Mouse (Mus musculus): ENCODE results near the gene Gpatch8.
"Not testable (repeated sequence)": the region's sequence is repeated elsewhere in the genome, so short reads cannot be mapped to it uniquely, and the experiment has no call there.

Gpatch8 gene

GRCm38 (mm10) chr11:102579165-102580033 is 23.2 kb upstream of the Gpatch8 start, which contains the start of gene Gm11627:
Gene Gm11627, minus strand, starts transcription at chr11:102579461.
- Histone ChIP-seq H3K36me3 (ENCODE audit: control insufficient read depth, insufficient read depth, low read length, poor library complexity, severe bottlenecking) (no peaks in the 10 kb centered on the region), H3K27me3 (ENCODE audit: control insufficient read depth, insufficient read depth, low read length, poor library complexity, severe bottlenecking) (peaks cover 3% of the 10 kb centered on the region; the same call in 1 of the 2 replicates)
- no peak for DNase-seq (ENCODE audit: low read depth, low spot score)

GRCm38 (mm10) chr11:102578341-102579118 is 22.3 kb upstream of the Gpatch8 start:
- peak; percentile 80 for DNase-seq (ENCODE audit: low read depth, low spot score)
- H3K27me3 ChIP-seq (ENCODE audit: control insufficient read depth, insufficient read depth, low read length, poor library complexity, severe bottlenecking): peaks cover 3% of the 10 kb centered on the region; the same call in 1 of the 2 replicates
- H3K36me3 ChIP-seq (ENCODE audit: control insufficient read depth, insufficient read depth, low read length, poor library complexity, severe bottlenecking): no peaks in the 10 kb centered on the region

GRCm38 (mm10) chr11:102576050-102576754 is 20.0 kb upstream of the Gpatch8 start:
- DNase-seq (ENCODE audit: low read depth, low spot score): no peak

DNA sequence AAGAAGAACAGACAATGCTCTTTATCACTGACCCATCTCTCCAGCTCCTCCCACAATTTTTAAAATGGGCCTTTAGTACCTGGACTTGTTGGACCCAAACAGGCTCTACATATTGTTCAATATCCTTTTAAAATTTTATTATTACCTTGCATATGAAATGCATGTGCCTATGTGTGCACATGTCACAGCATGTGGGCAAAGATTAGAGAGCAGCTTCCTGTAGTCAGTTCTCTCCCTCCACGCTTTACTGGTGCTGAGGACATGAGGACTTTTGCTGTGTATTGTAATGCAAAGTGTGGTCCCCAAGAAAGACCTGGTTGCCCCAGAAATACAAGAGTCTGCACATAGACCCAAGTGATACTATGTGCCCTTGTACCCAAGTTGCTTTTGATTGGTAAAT is 18.8 kb upstream of the Gpatch8 start:
- DNase-seq (ENCODE audit: low read depth, low spot score): no peak
- Histone ChIP-seq H3K27me3 (ENCODE audit: control insufficient read depth, insufficient read depth, low read length, poor library complexity, severe bottlenecking) (peaks cover 3% of the 10 kb centered on the region; the same call in 1 of the 2 replicates), H3K36me3 (ENCODE audit: control insufficient read depth, insufficient read depth, low read length, poor library complexity, severe bottlenecking) (no peaks in the 10 kb centered on the region)

More at GRCm38 (mm10) chr11:102576050-102576754, 20.0 kb upstream of the Gpatch8 start:
- Histone ChIP-seq H3K27me3 (ENCODE audit: control insufficient read depth, insufficient read depth, low read length, poor library complexity, severe bottlenecking) (peaks cover 3% of the 10 kb centered on the region; the same call in 1 of the 2 replicates), H3K36me3 (ENCODE audit: control insufficient read depth, insufficient read depth, low read length, poor library complexity, severe bottlenecking) (no peaks in the 10 kb centered on the region)

GRCm38 (mm10) chr11:102572866-102573663 is 16.9 kb upstream of the Gpatch8 start:
- DNase-seq (ENCODE audit: low read depth, low spot score): peak; percentile 84

DNA sequence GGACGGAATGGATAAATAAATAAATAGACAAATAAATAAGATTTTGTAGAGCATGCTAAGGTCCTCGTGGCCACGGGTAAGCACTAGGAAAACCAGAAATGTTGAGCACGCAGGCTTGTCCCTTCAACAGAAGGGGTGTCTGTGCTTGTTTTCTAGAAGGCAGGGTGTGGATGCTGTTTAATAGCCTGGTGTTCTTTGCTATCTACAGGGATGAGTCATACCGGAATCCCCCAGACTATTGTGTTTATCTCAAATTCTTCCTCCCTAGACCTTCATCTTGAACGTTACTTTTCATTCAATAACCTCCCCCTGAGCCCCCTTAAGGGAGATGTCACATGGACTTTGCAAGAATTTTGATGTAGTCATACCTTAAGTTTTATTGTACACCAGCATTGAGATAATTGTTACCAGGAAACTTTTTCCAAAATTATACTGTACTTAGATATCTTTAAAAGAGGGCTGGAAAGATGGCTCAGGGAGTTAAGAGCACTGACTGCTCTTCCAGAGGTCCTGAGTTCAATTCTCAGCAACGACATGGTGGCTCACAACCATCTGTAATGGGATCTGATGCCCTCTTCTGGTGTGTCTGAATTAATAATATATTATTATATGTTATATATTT is 12.7 kb upstream of the Gpatch8 start:
- Histone ChIP-seq H3K27me3 (ENCODE audit: control insufficient read depth, insufficient read depth, low read length, poor library complexity, severe bottlenecking) (no peaks in the 10 kb centered on the region), H3K36me3 (ENCODE audit: control insufficient read depth, insufficient read depth, low read length, poor library complexity, severe bottlenecking) (no peaks in the 10 kb centered on the region)
- no peak for DNase-seq (ENCODE audit: low read depth, low spot score)

More at GRCm38 (mm10) chr11:102572866-102573663, 16.9 kb upstream of the Gpatch8 start:
- H3K36me3 ChIP-seq (ENCODE audit: control insufficient read depth, insufficient read depth, low read length, poor library complexity, severe bottlenecking): no peaks in the 10 kb centered on the region
- no peaks in the 10 kb centered on the region for H3K27me3 ChIP-seq (ENCODE audit: control insufficient read depth, insufficient read depth, low read length, poor library complexity, severe bottlenecking)

- no peaks in the 10 kb centered on the region for H3K27me3 ChIP-seq (ENCODE audit: control insufficient read depth, insufficient read depth, low read length, poor library complexity, severe bottlenecking)
- peak; percentile 15 for DNase-seq (ENCODE audit: low read depth, low spot score)
- no peaks in the 10 kb centered on the region for H3K36me3 ChIP-seq (ENCODE audit: control insufficient read depth, insufficient read depth, low read length, poor library complexity, severe bottlenecking)
These were observed 12.0 kb upstream of the Gpatch8 start for GRCm38 (mm10) chr11:102568191-102568590.

GRCm38 (mm10) chr11:102567723-102568122 is 11.5 kb upstream of the Gpatch8 start:
- no peaks in the 10 kb centered on the region for H3K27me3 ChIP-seq (ENCODE audit: control insufficient read depth, insufficient read depth, low read length, poor library complexity, severe bottlenecking)
- no peaks in the 10 kb centered on the region for H3K36me3 ChIP-seq (ENCODE audit: control insufficient read depth, insufficient read depth, low read length, poor library complexity, severe bottlenecking)
- no peak for DNase-seq (ENCODE audit: low read depth, low spot score)

DNA sequence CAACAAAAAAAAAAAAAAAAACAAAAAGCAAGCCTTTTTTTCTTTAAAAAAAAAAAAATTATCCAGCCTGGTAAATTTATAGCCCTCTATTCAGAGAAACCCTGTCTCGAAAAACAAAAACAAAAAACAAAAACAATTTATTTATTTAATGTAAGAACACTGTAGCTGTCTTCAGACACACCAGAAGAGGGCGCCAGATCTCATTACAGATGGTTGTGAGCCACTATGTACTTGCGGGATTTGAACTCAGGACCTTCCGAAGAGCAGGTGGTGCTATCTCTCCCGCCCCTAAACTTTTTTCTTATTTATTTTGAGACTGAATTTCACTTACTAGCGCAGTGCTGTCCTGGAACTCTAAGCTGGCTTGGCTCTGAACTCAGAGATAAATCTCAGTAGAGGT is 11.0 kb upstream of the Gpatch8 start:
- Histone ChIP-seq H3K36me3 (ENCODE audit: control insufficient read depth, insufficient read depth, low read length, poor library complexity, severe bottlenecking) (no peaks in the 10 kb centered on the region), H3K27me3 (ENCODE audit: control insufficient read depth, insufficient read depth, low read length, poor library complexity, severe bottlenecking) (no peaks in the 10 kb centered on the region)
- DNase-seq (ENCODE audit: low read depth, low spot score): no peak

DNA sequence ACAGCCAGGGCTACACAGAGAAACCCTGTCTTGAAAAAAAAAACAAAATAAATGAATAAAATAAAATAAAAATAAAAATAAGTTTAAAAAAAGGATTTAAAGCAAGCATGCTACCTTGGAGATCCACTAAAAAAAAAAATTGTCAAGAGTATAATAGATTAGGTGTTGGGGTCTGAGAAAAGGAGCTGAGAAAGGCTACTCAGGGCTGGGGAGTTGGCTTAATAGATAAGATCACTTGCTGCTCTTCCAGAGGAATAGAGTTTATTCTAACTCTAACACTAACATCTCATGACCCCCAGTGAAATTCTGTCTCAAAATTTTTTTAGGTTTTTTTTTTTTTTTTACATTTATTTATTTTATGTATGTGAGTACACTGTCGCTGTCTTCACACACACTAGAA is 10.1 kb upstream of the Gpatch8 start:
- no peak for DNase-seq (ENCODE audit: low read depth, low spot score)
- Histone ChIP-seq H3K27me3 (ENCODE audit: control insufficient read depth, insufficient read depth, low read length, poor library complexity, severe bottlenecking) (no peaks in the 10 kb centered on the region), H3K36me3 (ENCODE audit: control insufficient read depth, insufficient read depth, low read length, poor library complexity, severe bottlenecking) (no peaks in the 10 kb centered on the region)

GRCm38 (mm10) chr11:102565741-102566140 is 9.5 kb upstream of the Gpatch8 start:
- DNase-seq (ENCODE audit: low read depth, low spot score): no peak
- no peaks in the 10 kb centered on the region for H3K27me3 ChIP-seq (ENCODE audit: control insufficient read depth, insufficient read depth, low read length, poor library complexity, severe bottlenecking)
- no peaks in the 10 kb centered on the region for H3K36me3 ChIP-seq (ENCODE audit: control insufficient read depth, insufficient read depth, low read length, poor library complexity, severe bottlenecking)

DNA sequence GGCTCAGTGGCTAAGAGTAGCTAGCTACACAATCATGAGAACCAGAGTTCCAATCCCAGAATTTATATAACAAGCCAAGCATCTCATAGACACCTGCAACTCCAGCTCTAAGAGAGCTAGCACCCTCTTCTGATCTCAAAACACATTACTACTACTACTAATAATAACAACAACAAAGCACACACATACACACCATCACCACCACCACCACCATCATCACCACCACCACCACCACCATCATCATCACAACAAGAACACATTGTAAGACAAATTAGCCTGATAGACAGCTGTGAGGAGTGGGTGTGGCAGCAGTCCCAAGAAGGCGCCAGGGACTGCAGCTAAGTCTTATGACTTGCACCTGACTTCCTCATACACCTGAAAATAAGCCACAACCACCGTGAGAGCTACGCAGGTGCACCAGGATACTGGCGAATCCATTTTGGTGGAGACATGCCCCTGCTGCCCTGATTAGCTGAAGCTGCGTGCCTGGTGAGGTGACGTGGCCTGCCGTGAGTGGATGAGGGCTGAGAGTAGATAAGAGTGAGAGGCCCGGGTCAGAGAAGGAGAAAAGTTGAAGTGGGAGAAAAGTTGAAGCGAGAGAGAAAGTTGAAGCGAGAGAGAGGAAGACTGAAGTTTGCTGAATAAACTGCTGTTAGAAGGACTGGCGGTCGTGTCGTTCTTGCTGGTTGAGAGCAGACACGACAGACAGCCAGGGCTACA is 8.9 kb upstream of the Gpatch8 start:
- H3K36me3 ChIP-seq (ENCODE audit: control insufficient read depth, insufficient read depth, low read length, poor library complexity, severe bottlenecking); DNase-seq (ENCODE audit: low read depth, low spot score): not testable (repeated sequence)

DNA sequence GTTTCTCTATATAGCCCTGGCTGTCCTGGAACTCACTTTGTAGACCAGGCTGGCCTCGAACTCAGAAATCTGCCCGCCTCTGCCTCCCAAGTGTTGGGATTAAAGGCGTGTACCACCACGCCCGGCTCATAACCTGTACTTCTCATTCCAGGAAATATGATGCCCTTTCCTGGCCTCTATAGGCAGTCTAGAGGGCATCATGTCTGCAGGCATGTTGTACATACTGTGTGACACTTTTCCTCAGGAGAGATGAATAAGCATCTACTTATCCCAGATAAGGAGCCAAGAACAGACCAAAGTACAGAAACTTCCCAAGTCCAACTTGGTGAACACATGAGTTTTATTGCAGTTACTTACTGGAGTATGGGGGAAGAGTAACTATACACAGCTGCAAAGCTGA is 2.5 kb upstream of the Gpatch8 start:
- Histone ChIP-seq H3K27me3 (ENCODE audit: control insufficient read depth, insufficient read depth, low read length, poor library complexity, severe bottlenecking) (no peaks in the 10 kb centered on the region), H3K36me3 (ENCODE audit: control insufficient read depth, insufficient read depth, low read length, poor library complexity, severe bottlenecking) (no peaks in the 10 kb centered on the region)
- DNase-seq (ENCODE audit: low read depth, low spot score): no peak

More for the DNA sequence above, 8.9 kb upstream of the Gpatch8 start:
- H3K27me3 ChIP-seq (ENCODE audit: control insufficient read depth, insufficient read depth, low read length, poor library complexity, severe bottlenecking): not testable (repeated sequence)
